ENCODE assay signal across 15 mouse cellular contexts in genomic region chr4:35140317-35140716, GRCm38 (mm10). TPM values are rescaled to one million over a fixed set of nuclear protein-coding genes. Genes with fewer than 3 reads are reported as not detected.
A peak's percentile ranks its signal among the peaks of the same experiment; 100 is the strongest.
DNase-seq lines count a peak whose midpoint lies in the region; ATAC-seq and TF ChIP-seq lines count a peak whose summit lies in the region.
"Had no signal": no experiment of that assay in that cellular context is flagged by ENCODE, and none has a peak within 500 bp of the region (broad histone marks: within the 10 kb centered on the region; RNA-seq: fewer than 3 reads in every experiment).

No protein-coding gene starts in this region.

- peak; percentile 75 for DNase-seq in CD4-positive helper T cell, adult 2 months (ENCODE audit: low read depth, low spot score)
- DNase-seq in Patski (ENCODE audit: low read depth, low spot score): no peak
- peak; percentile 56 for DNase-seq in thymus, adult 2 months
- no peak for DNase-seq in cerebellum, adult 11 months
- no peak for DNase-seq in kidney, adult 2 months
- no peak for DNase-seq in stomach, postnatal 0 days (ENCODE audit: low spot score)
- DNase-seq: kidney, adult 9 months; midbrain, embryonic 14.5 days had no signal

- CTCF ChIA-PET in Patski (lab: Charles Lee): no interaction called here

- POLR2A ChIA-PET in Patski (lab: Charles Lee): no interaction called here

- H3K4me3 ChIP-seq in thymus, adult 2 months (ENCODE audit: control insufficient read depth, insufficient read depth, low read length): peak overlapping the region; percentile 35
- no peak overlapping the region for H3K4me3 ChIP-seq in kidney, adult 2 months (ENCODE audit: insufficient read depth, low read depth, low read length)
- H3K4me3 ChIP-seq in stomach, postnatal 0 days (ENCODE audit: low read depth, low read length): no peak overlapping the region
- H3K4me3 ChIP-seq: hindbrain, embryonic 12.5 days; lung, embryonic 15.5 days had no signal

- H3K9ac ChIP-seq in stomach, postnatal 0 days (ENCODE audit: low read length): no peak overlapping the region
- H3K9ac ChIP-seq: hindbrain, embryonic 12.5 days; lung, embryonic 15.5 days had no signal

- H3K27me3 ChIP-seq in Patski: no peaks in the 10 kb centered on the region
- H3K27me3 ChIP-seq in thymus, adult 2 months (ENCODE audit: control insufficient read depth, insufficient read depth, low read length): no peaks in the 10 kb centered on the region
- H3K27me3 ChIP-seq in kidney, adult 2 months (replicated peaks; ENCODE audit: control insufficient read depth, insufficient read depth, low read length): no peaks in the 10 kb centered on the region
- H3K27me3 ChIP-seq in stomach, postnatal 0 days (ENCODE audit: control insufficient read depth, insufficient read depth, low read length): no peaks in the 10 kb centered on the region
- H3K27me3 ChIP-seq: hindbrain, embryonic 12.5 days; lung, embryonic 15.5 days had no signal

- in situ Hi-C loops in Patski (cut with MboI; ENCODE audit: low pct_unique_long_range_greater_than_20kb): no loop called here

- peak; percentile 39 for ATAC-seq in Patski
- ATAC-seq in inflammation-experienced regulatory T-cells, adult 6 months: peak; percentile 72
- no peak for ATAC-seq in stomach, postnatal 0 days (ENCODE audit: low FRiP score, low TSS enrichment)

- under 1% methylated on average over 6 of the region's 6 CpGs for WGBS in thymus, adult 2 months
- 63% methylated on average over 6 of the region's 6 CpGs for WGBS in kidney, adult 2 months
- 55% methylated on average over 6 of the region's 6 CpGs for WGBS in stomach, postnatal 0 days

- TF ChIP-seq CTCF in Patski (IDR thresholded peaks at IDR 0.05): no peak
- TF ChIP-seq CTCF in thymus, adult 2 months (IDR thresholded peaks at IDR 0.05; ENCODE audit: borderline replicate concordance, control insufficient read depth, extremely low read depth, insufficient read depth, low read length, poor library complexity): no peak
- no peak for TF ChIP-seq CTCF in kidney, adult 2 months (conservative IDR thresholded peaks at IDR 0.05; ENCODE audit: insufficient read depth, insufficient read length, low read depth, low read length)
- no peak for TF ChIP-seq CTCF in stomach, postnatal 0 days (IDR thresholded peaks at IDR 0.05; ENCODE audit: low read depth)

- no peak for TF ChIP-seq POLR2A in thymus, adult 2 months (IDR thresholded peaks at IDR 0.05; ENCODE audit: control insufficient read depth, extremely low read depth, insufficient read depth, low read length, poor library complexity)
- TF ChIP-seq POLR2A in kidney, adult 2 months (IDR thresholded peaks at IDR 0.05; ENCODE audit: low read depth, low read length): no peak

- H3K4me2 ChIP-seq in stomach, postnatal 0 days (replicated peaks; ENCODE audit: low read depth): no peak overlapping the region; the same call in 1 of the 2 replicates
- H3K4me2 ChIP-seq: heart, embryonic 11.5 days; hindbrain, embryonic 12.5 days; lung, embryonic 15.5 days had no signal

- peak overlapping the region; percentile 97 for H3K27ac ChIP-seq in thymus, adult 2 months (ENCODE audit: control insufficient read depth, insufficient read depth, low read length)
- H3K27ac ChIP-seq in kidney, adult 2 months (ENCODE audit: insufficient read depth, low read depth, low read length): no peak overlapping the region
- H3K27ac ChIP-seq in stomach, postnatal 0 days (replicated peaks): no peak overlapping the region
- H3K27ac ChIP-seq: hindbrain, embryonic 12.5 days; lung, embryonic 15.5 days had no signal

- H3K36me3 ChIP-seq in thymus, adult 2 months (ENCODE audit: control insufficient read depth, insufficient read depth, low read length): no peaks in the 10 kb centered on the region
- no peaks in the 10 kb centered on the region for H3K36me3 ChIP-seq in kidney, adult 2 months (ENCODE audit: control insufficient read depth, insufficient read depth, low read length)
- H3K36me3 ChIP-seq in stomach, postnatal 0 days (ENCODE audit: control insufficient read depth, insufficient read depth, low read length): no peaks in the 10 kb centered on the region
- H3K36me3 ChIP-seq: hindbrain, embryonic 12.5 days; lung, embryonic 15.5 days had no signal

- peaks cover 32% of the 10 kb centered on the region for H3K4me1 ChIP-seq in thymus, adult 2 months (replicated peaks; ENCODE audit: control insufficient read depth, insufficient read depth, low read length)
- H3K4me1 ChIP-seq in kidney, adult 2 months (ENCODE audit: control insufficient read depth, insufficient read depth, low read length): peaks cover 14% of the 10 kb centered on the region
- no peaks in the 10 kb centered on the region for H3K4me1 ChIP-seq in stomach, postnatal 0 days (replicated peaks; ENCODE audit: control insufficient read depth, insufficient read depth)

- no peak for TF ChIP-seq EP300 in stomach, postnatal 0 days (optimal IDR thresholded peaks at IDR 0.05)

- H3K9me3 ChIP-seq in stomach, postnatal 0 days (ENCODE audit: control insufficient read depth, low read length): no peaks in the 10 kb centered on the region
- H3K9me3 ChIP-seq: hindbrain, embryonic 12.5 days; lung, embryonic 15.5 days had no signal

RNA-seq across cellular contexts. Expression of gene Ifnk, which starts 11.5 kb away (rescaled TPM):
- polyA plus RNA-seq in Patski (2021): not detected
- not detected for polyA plus RNA-seq in inflammation-experienced regulatory T-cells, adult 6 months (2017; shearing (Covaris generic))
- polyA plus RNA-seq in thymus, adult 2 months (2012; rRNA removed): not detected in 2 replicates
- not detected in 2 replicates for polyA plus RNA-seq in kidney, adult 2 months (2012; rRNA removed)
- polyA plus RNA-seq in stomach, postnatal 0 days (2015; fragmentation: Nextera tagmentation; extraction: Ambion mirVana): 0.16 TPM in 1 of 2 replicates, not detected in the other
- polyA plus RNA-seq: cortical plate, adult 2 months; heart, embryonic 11.5 days; hindbrain, embryonic 12.5 days; limb, embryonic 14.5 days; midbrain, embryonic 14.5 days; neural tube, embryonic 14.5 days had no signal

RNA-seq across cellular contexts. Expression of gene Mob3b, which starts 17.0 kb away (rescaled TPM):
- polyA plus RNA-seq in Patski (2021): 9.8 TPM
- 1 to 10 TPM; 1.2 to 5.7 (median 3.2) TPM for polyA plus RNA-seq in inflammation-experienced regulatory T-cells, adult 6 months (2017; shearing (Covaris generic))
- 2.6 and 2.8 TPM in 2 replicates for polyA plus RNA-seq in thymus, adult 2 months (2012; rRNA removed)
- 11.8 and 13.4 TPM in 2 replicates for polyA plus RNA-seq in kidney, adult 2 months (2012; rRNA removed)
- 15.0 and 16.9 TPM in 2 replicates for polyA plus RNA-seq in stomach, postnatal 0 days (2015; fragmentation: Nextera tagmentation; extraction: Ambion mirVana)

Comparison
In these comparisons a context has a peak if more than half of its experiments do, and no peak if none do; other contexts are left out.
1. DNase-seq: peak in CD4-positive helper T cell, adult 2 months (single experiment) and thymus, adult 2 months (single experiment); none in Patski (single experiment), cerebellum, adult 11 months (single experiment), kidney, adult 2 months (single experiment) and stomach, postnatal 0 days (single experiment).